Mouse (Mus musculus): Measurements from ENCODE around the gene Cfap157. TPM values are rescaled to one million over a fixed set of nuclear protein-coding genes. Genes with fewer than 3 reads are reported as not detected.

The Cfap157 gene
- polyA plus RNA-seq, 1 experiment from 2014 or later, result 0.30 TPM

DNA sequence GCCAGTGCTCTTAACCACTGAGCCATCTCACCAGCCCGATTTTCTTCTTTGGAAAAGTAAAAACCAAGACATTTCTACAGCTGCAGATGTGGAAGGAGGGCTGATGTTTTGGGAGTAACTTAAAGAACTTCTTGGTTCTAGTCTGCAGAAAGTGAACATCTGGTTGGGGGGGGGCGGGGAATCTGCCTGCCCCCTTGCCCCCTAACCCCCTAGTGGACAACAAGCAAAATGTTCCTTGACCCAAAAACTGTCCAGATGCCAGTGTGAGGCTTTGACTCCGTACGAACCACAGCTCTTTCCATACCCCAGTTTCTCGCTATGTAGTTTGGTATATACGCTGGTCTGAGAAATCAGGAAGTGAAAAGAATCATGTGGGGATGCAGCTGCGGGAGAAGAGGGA lies 34.0 kb downstream of the Cfap157 start:
- Histone ChIP-seq H3K9ac (ENCODE audit: low read depth, low read length) (no peak overlapping the region), H3K27me3 (replicated peaks; ENCODE audit: control insufficient read depth, insufficient read depth, low read length) (no peaks in the 10 kb centered on the region), H3K4me3 (ENCODE audit: low read depth, low read length) (no peak overlapping the region), H3K27ac (ENCODE audit: low read depth, low read length) (no peak overlapping the region), H3K4me2 (no peak overlapping the region), H3K36me3 (ENCODE audit: control insufficient read depth, insufficient read depth, low read length) (peaks cover 2% of the 10 kb centered on the region; the same call in 1 of the 2 replicates), H3K9me3 (ENCODE audit: control insufficient read depth, low read length) (no peaks in the 10 kb centered on the region), H3K4me1 (replicated peaks; ENCODE audit: control insufficient read depth, insufficient read depth, low read length) (peaks cover 3% of the 10 kb centered on the region)
- ATAC-seq (replicated peaks; ENCODE audit: low FRiP score) (no peak), DNase-seq (ENCODE audit: low spot score) (no peak)
- 70% methylated on average over 7 of the region's 7 CpGs for WGBS

DNA sequence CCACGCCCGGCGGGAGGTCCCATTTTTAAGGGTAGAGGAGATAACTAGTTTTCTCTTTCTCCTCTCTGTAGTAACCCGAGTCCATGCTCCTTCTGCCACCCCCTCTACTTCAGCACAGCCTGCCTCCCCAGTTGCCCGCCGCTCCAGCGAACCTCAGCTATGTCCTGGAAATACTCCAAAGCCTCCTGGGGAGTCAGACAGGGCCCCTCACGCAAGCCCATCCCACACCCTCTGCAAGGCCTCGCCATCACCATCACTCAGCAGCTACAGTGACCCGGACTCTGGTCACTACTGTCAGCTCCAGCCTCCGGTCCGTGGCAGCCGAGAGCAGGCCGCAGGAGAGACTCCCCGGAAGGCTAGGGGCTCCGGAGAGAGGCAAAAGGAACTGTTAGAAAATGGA lies 35.1 kb downstream of the Cfap157 start:
- Histone ChIP-seq H3K9ac (ENCODE audit: low read depth, low read length) (no peak overlapping the region), H3K4me1 (replicated peaks; ENCODE audit: control insufficient read depth, insufficient read depth, low read length) (peaks cover 3% of the 10 kb centered on the region), H3K36me3 (ENCODE audit: control insufficient read depth, insufficient read depth, low read length) (peaks cover 2% of the 10 kb centered on the region; the same call in 1 of the 2 replicates), H3K4me2 (no peak overlapping the region), H3K27ac (ENCODE audit: low read depth, low read length) (no peak overlapping the region), H3K9me3 (ENCODE audit: control insufficient read depth, low read length) (no peaks in the 10 kb centered on the region), H3K27me3 (replicated peaks; ENCODE audit: control insufficient read depth, insufficient read depth, low read length) (no peaks in the 10 kb centered on the region), H3K4me3 (ENCODE audit: low read depth, low read length) (no peak overlapping the region)
- ATAC-seq (replicated peaks; ENCODE audit: low FRiP score) (no peak), DNase-seq (ENCODE audit: low spot score) (no peak)
- 90% methylated on average over 16 of the region's 16 CpGs for WGBS

DNA sequence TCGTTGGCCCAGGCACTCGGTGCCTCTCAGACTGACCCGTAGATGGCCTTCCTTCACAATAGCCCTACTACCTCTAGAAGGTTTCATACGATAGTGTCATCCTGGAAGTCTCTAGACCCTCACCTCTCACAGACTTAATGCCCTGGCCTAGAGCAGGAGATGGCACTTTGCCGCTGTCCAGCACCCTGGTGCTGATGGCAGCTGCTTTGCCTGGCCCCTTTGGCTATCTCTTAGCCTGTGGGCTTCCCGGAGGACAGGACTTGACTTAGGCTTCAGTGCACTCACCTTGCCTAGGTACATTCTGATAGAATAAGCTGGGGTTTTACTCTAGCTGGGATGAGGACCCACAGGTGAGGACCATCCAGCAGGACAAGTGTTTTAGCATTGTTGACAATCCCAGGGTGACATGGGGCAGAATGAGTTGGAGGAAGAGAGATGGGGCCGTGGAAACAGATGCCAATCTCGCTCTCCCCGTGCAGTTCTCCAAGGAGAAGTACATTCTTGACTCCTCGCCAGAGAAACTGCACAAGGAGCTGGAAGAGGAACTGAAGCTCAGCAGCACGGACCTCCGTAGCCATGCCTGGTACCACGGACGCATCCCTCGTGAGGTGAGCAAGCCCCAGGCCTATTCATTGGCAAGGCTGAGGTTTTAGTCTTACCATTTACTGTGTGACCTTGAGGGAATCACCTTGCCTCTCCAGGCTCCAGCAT lies 39.8 kb downstream of the Cfap157 start:
- no peaks in the 10 kb centered on the region for H3K9me3 ChIP-seq (ENCODE audit: control insufficient read depth, low read length)
- H3K4me3 ChIP-seq (ENCODE audit: low read depth, low read length), result no peak overlapping the region
- no peak overlapping the region for H3K4me2 ChIP-seq
- peaks cover 8% of the 10 kb centered on the region for H3K4me1 ChIP-seq (replicated peaks; ENCODE audit: control insufficient read depth, insufficient read depth, low read length)
- 74% methylated on average over 15 of the region's 15 CpGs for WGBS
- ATAC-seq (replicated peaks; ENCODE audit: low FRiP score) (no peak), DNase-seq (ENCODE audit: low spot score) (no peak)
- H3K36me3 ChIP-seq (ENCODE audit: control insufficient read depth, insufficient read depth, low read length), result peaks cover 6% of the 10 kb centered on the region; the same call in 1 of the 2 replicates
- peaks cover 22% of the 10 kb centered on the region for H3K27me3 ChIP-seq (replicated peaks; ENCODE audit: control insufficient read depth, insufficient read depth, low read length)
- H3K27ac ChIP-seq (ENCODE audit: low read depth, low read length), result no peak overlapping the region
- no peak overlapping the region for H3K9ac ChIP-seq (ENCODE audit: low read depth, low read length)

DNA sequence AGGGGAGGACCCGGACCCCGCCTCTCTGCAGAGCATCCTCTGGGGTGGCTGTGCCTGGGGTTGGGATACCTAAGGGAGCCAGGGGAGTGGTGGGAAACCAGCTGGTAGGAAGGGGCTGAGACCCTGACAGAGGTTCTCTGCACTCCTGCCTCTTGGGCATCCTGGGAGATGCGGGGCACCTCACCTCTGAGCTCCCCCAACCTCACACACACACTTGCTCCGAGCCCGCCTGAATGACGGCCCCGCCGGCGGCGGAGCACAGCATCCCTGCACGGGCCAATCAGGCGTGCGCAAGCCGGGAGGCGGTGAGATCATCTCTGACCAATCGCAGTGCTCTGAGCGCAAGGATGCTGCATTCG lies 42.1 kb downstream of the Cfap157 start:
- Histone ChIP-seq H3K9me3 (ENCODE audit: control insufficient read depth, low read length) (no peaks in the 10 kb centered on the region), H3K4me3 (ENCODE audit: low read depth, low read length) (no peak overlapping the region), H3K4me2 (peak overlapping the region; percentile 80), H3K27me3 (replicated peaks; ENCODE audit: control insufficient read depth, insufficient read depth, low read length) (peaks cover 22% of the 10 kb centered on the region), H3K36me3 (ENCODE audit: control insufficient read depth, insufficient read depth, low read length) (0 out of 2 replicates have a peak, but pooled peaks cover 6% of the 10 kb centered on the region), H3K4me1 (replicated peaks; ENCODE audit: control insufficient read depth, insufficient read depth, low read length) (peaks cover 8% of the 10 kb centered on the region), H3K9ac (ENCODE audit: low read depth, low read length) (no peak overlapping the region), H3K27ac (ENCODE audit: low read depth, low read length) (no peak overlapping the region)
- 45% methylated on average over 18 of the region's 18 CpGs for WGBS
- DNase-seq (ENCODE audit: low spot score) (no peak), ATAC-seq (replicated peaks; ENCODE audit: low FRiP score) (no peak)

DNA sequence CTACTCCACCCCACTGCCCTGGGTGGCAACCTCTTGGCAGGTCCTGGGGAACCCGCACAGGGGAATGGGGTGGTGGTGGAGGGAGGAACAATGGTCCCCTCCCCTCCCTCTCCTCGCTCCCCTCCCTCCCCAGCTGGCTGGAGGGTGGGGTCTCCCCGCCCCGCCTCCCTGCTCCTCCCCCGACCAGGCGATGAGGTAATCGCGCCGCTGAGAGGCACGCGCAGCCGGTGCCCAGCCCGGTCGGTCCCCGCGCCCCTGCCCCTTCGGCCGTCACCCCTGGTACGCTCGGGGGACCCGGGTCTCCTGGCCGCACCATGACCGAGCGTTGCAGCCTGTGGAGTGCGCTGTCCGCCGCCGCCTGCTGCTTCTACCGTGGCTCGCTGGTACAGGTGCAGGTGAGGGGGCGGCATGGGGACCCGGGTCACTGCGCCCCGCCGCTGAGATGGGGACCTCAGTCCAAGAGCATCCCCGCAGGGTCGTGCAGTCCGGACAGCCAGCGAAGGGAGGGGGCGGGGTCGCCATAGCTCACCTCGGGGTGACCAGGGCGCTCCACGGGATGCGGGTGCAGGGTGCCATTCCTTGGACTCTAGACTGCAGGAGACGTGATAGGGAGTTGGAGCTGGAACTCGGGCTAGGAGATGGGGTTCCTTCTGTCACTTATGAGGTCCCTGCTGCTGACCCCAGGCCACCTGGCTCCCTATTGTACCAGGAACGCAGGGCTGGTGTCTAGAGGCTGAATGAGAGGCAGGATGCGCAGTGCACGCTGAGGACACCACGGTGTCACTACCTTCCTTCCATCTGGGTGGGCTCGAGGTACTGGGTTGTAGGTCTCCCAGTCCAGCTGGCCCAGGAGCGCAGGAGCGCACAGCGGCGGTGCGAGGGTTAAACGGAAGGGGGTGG lies 42.7 kb downstream of the Cfap157 start:
- H3K9ac ChIP-seq (ENCODE audit: low read depth, low read length), result peak overlapping the region; percentile 17; the same call in 1 of the 2 replicates
- H3K36me3 ChIP-seq (ENCODE audit: control insufficient read depth, insufficient read depth, low read length), result 0 out of 2 replicates have a peak, but pooled peaks cover 6% of the 10 kb centered on the region
- H3K9me3 ChIP-seq (ENCODE audit: control insufficient read depth, low read length), result no peaks in the 10 kb centered on the region
- H3K27me3 ChIP-seq (replicated peaks; ENCODE audit: control insufficient read depth, insufficient read depth, low read length), result peaks cover 22% of the 10 kb centered on the region
- no peak overlapping the region for H3K27ac ChIP-seq (ENCODE audit: low read depth, low read length)
- DNase-seq (ENCODE audit: low spot score) (peak; percentile 53), ATAC-seq (replicated peaks; ENCODE audit: low FRiP score) (no peak)
- H3K4me1 ChIP-seq (replicated peaks; ENCODE audit: control insufficient read depth, insufficient read depth, low read length), result peaks cover 8% of the 10 kb centered on the region
- 20% methylated on average over 54 of the region's 58 CpGs for WGBS
- peak overlapping the region; percentile 41 for H3K4me3 ChIP-seq (ENCODE audit: low read depth, low read length)
- peak overlapping the region; percentile 80 for H3K4me2 ChIP-seq

DNA sequence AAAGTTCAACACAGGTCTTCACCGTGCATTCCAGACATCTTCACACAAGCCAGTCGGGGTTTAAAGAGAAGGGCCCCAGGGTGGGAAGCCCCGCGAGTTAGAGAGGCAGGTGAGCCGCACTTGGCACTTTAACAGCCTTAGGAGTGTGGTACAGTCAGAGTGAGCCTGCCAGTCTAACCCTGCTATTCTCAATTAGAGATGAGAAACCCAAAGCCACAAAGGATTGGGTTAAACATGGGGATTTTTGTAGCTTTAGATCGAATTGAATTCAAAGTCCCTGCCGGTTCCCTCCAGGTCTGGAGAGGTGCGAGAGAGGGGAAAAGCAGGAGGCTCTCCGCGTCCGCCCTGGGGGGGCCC lies 43.3 kb downstream of the Cfap157 start, which contains the start of gene 6330409D20Rik:
6330409D20Rik (minus strand) TSS at position 101 of the 357 bp plus-strand sequence.
- H3K4me1 ChIP-seq (replicated peaks; ENCODE audit: control insufficient read depth, insufficient read depth, low read length), result peaks cover 8% of the 10 kb centered on the region
- H3K27me3 ChIP-seq (replicated peaks; ENCODE audit: control insufficient read depth, insufficient read depth, low read length), result peaks cover 22% of the 10 kb centered on the region
- H3K4me2 ChIP-seq, result peak within 1 kb of the TSS; percentile 80
- H3K4me3 ChIP-seq (ENCODE audit: low read depth, low read length), result peak within 1 kb of the TSS; percentile 41
- 20% methylated on average over 11 of the region's 11 CpGs for WGBS
- peak within 1 kb of the TSS; percentile 17; the same call in 1 of the 2 replicates for H3K9ac ChIP-seq (ENCODE audit: low read depth, low read length)
- DNase-seq (ENCODE audit: low spot score) (no peak), ATAC-seq (replicated peaks; ENCODE audit: low FRiP score) (no peak)
- no peaks in the 10 kb centered on the region for H3K9me3 ChIP-seq (ENCODE audit: control insufficient read depth, low read length)
- 0 out of 2 replicates have a peak, but pooled peaks cover 3% of the 10 kb centered on the region for H3K36me3 ChIP-seq (ENCODE audit: control insufficient read depth, insufficient read depth, low read length)
- H3K27ac ChIP-seq (ENCODE audit: low read depth, low read length), result no peak within 1 kb of the TSS

DNA sequence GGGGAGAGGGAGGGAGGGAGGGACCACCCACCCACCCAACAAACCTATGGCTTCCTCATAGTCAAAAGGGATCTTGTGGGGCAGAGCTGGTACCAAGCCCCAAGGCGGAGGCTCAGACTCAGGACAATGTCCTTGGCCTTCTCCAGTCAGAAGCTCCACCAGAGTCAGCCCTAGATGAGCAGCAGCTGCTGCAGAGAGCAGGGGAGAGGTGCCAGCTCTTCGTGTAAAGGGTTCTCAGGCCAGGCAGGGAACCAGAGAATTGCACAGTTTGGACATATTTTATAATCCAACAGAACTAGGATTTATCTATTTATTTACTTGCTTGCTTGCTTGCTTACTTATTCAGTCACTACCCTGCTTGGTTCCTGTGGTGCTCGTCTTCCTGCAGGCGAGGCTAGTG lies 44.9 kb downstream of the Cfap157 start:
- Histone ChIP-seq H3K36me3 (ENCODE audit: control insufficient read depth, insufficient read depth, low read length) (0 out of 2 replicates have a peak, but pooled peaks cover 3% of the 10 kb centered on the region), H3K9ac (ENCODE audit: low read depth, low read length) (no peak overlapping the region), H3K27me3 (replicated peaks; ENCODE audit: control insufficient read depth, insufficient read depth, low read length) (peaks cover 22% of the 10 kb centered on the region), H3K4me2 (no peak overlapping the region), H3K4me3 (ENCODE audit: low read depth, low read length) (no peak overlapping the region), H3K27ac (ENCODE audit: low read depth, low read length) (no peak overlapping the region), H3K4me1 (replicated peaks; ENCODE audit: control insufficient read depth, insufficient read depth, low read length) (peaks cover 11% of the 10 kb centered on the region), H3K9me3 (ENCODE audit: control insufficient read depth, low read length) (no peaks in the 10 kb centered on the region)
- WGBS, result 62% methylated on average over 4 of the region's 4 CpGs
- no peak for ATAC-seq (replicated peaks; ENCODE audit: low FRiP score)
- DNase-seq (ENCODE audit: low spot score), result no peak

DNA sequence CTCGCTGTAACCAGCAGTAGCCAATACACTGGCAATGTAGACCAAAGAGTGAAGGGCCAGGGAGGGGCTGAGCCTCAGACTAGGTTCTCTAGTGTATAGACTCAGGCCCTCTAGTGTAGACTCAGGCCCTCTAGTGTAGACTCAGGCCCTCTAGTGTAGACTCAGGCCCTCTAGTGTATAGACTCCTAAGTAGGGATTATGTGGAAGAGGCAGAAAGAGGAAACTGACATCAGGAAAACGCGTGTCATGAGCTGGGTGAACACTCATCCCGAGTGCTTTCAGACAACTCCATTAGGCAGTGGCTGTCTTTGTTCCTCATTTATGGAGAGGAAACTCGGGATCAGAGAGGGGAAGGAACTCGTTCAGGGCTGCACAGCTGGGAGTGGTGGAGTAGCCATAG lies 47.2 kb downstream of the Cfap157 start:
- Histone ChIP-seq H3K9ac (ENCODE audit: low read depth, low read length) (no peak overlapping the region), H3K4me3 (ENCODE audit: low read depth, low read length) (no peak overlapping the region), H3K4me2 (no peak overlapping the region), H3K4me1 (replicated peaks; ENCODE audit: control insufficient read depth, insufficient read depth, low read length) (peaks cover 15% of the 10 kb centered on the region), H3K9me3 (ENCODE audit: control insufficient read depth, low read length) (no peaks in the 10 kb centered on the region), H3K36me3 (ENCODE audit: control insufficient read depth, insufficient read depth, low read length) (no peaks in the 10 kb centered on the region), H3K27ac (ENCODE audit: low read depth, low read length) (no peak overlapping the region), H3K27me3 (replicated peaks; ENCODE audit: control insufficient read depth, insufficient read depth, low read length) (peaks cover 8% of the 10 kb centered on the region)
- DNase-seq (ENCODE audit: low spot score), result no peak
- WGBS, result 50% methylated on average over 6 of the region's 6 CpGs
- no peak for ATAC-seq (replicated peaks; ENCODE audit: low FRiP score)
